Mouse (Mus musculus) lung, embryonic 14.5 days (tissue): ENCODE data around the gene Ankrd60. TPM values are rescaled to one million over a fixed set of nuclear protein-coding genes. Genes with fewer than 3 reads are reported as not detected.

ENCODE experiments used
- ATAC-seq: fragments of 200-750 bp; cut with Nextera tagmentation; 2 replicates; pipeline ENCODE4 v1.8.0; 2017; ENCODE audit warnings: mild to moderate bottlenecking, moderate TSS enrichment, moderate library complexity; ENCODE audit not compliant: insufficient read depth
- DNase-seq: peaks from one replicate; pipeline ENCODE4 v3.0.0-alpha.2; 2015
- H3K27ac ChIP-seq: fragments of 300-500 bp; sonication (generic); 2 replicates; pipeline ENCODE4 v1.5.1; 2014; ENCODE audit warnings: low read depth, mild to moderate bottlenecking, moderate library complexity
- H3K27me3 ChIP-seq: fragments of 300-500 bp; sonication (generic); 2 replicates; pipeline ENCODE4 v1.6.1; 2014; ENCODE audit warnings: low read length, control low read depth; ENCODE audit not compliant: insufficient read depth
- H3K36me3 ChIP-seq: fragments of 300-500 bp; sonication (generic); 2 replicates; pipeline ENCODE4 v1.6.1; 2014; ENCODE audit warnings: control low read depth; ENCODE audit not compliant: insufficient read depth
- H3K4me1 ChIP-seq: fragments of 300-500 bp; sonication (generic); 2 replicates; pipeline ENCODE4 v1.6.1; 2014; ENCODE audit warnings: antibody characterized with exemption, control low read depth; ENCODE audit not compliant: insufficient read depth
- H3K4me2 ChIP-seq: fragments of 300-500 bp; sonication (generic); 2 replicates; pipeline ENCODE4 v1.6.1; 2014; ENCODE audit warnings: mild to moderate bottlenecking
- H3K4me3 ChIP-seq: fragments of 300-500 bp; sonication (generic); 2 replicates; pipeline ENCODE4 v1.5.1; 2014; ENCODE audit warnings: low read depth, low read length
- H3K9ac ChIP-seq: fragments of 300-500 bp; sonication (generic); 2 replicates; pipeline ENCODE4 v1.6.1; 2014
- H3K9me3 ChIP-seq: fragments of 300-500 bp; sonication (generic); 2 replicates; pipeline ENCODE4 v1.6.1; 2016; ENCODE audit warnings: low read depth, low read length, control low read depth
- CTCF ChIP-seq: IDR thresholded peaks from 2 replicates; pipeline ENCODE4 v1.5.1; 2016; ENCODE audit warnings: antibody characterized with exemption, low read depth
- WGBS: fragments of 180-500 bp; shearing (Covaris S2); extraction: QIAGEN DNeasy Blood & Tissue Kit; methylation state at CpG from one replicate; pipeline ENCODE4 v1.1.7; 2014; 5-methylcytosine and 5-hydroxymethylcytosine counted together
- polyA plus RNA-seq: library from polyadenylated mRNA; unstranded; fragments of >200 nt; fragmentation: Nextera tagmentation; extraction: Ambion mirVana; gene quantifications from 2 replicates; pipeline ENCODE4 v1.2.1, GENCODE M21; 2014

Ankrd60 gene
- polyA plus RNA-seq, 1 experiment from 2014 or later = not detected

DNA sequence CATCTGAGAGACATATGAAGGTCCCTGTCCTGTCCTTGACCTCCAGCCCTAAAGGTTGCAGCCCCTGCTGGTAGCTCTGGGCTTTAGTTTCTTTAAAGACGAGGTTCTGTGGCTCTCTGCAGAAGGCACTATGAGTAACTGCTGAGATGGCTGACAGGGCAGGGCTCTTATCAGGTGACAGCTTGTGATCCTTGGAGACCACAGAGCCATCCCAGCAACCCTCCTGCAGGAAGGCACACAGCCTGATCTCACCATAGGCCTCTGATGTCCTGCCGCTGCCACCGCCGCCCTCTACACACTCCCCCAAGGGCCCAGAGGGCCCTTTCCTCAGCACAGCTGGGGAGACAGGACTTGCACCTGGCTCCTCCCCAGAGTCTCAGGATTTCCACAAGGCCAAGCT is 36.4 kb downstream of the Ankrd60 start:
- H3K4me3 ChIP-seq = no peak overlapping the region
- no peaks in the 10 kb centered on the region for H3K4me1 ChIP-seq
- no peaks in the 10 kb centered on the region for H3K27me3 ChIP-seq
- H3K4me2 ChIP-seq = no peak overlapping the region
- H3K27ac ChIP-seq = no peak overlapping the region
- no peaks in the 10 kb centered on the region for H3K9me3 ChIP-seq
- no peaks in the 10 kb centered on the region for H3K36me3 ChIP-seq
- DNase-seq = no peak
- WGBS = 56% methylated on average over 4 of the region's 4 CpGs
- no peak for ATAC-seq
- H3K9ac ChIP-seq = no peak overlapping the region
- TF ChIP-seq CTCF = no peak

DNA sequence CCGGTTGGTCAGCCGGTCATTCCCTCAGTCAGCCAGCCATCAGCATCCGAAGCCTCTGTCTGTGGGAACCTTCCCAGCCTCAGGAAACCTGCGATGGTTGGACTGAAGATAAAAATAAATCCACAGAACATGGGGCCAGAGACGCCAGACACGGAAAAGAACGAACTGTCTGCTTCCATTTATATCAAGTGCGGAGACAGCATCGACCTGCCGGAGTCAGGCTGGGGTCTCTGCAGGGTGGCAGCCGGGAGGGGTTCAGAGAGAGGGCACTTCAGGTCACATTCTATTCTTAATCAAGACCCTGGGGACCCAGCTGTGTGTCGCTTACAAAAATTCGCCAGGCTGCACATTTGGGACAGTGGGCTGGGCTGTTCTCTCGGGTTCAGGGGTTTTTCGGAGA is 38.4 kb downstream of the Ankrd60 start:
- ATAC-seq (no peak), DNase-seq (no peak)
- Histone ChIP-seq H3K4me1 (no peaks in the 10 kb centered on the region), H3K36me3 (no peaks in the 10 kb centered on the region), H3K4me2 (no peak overlapping the region), H3K9me3 (no peaks in the 10 kb centered on the region), H3K27me3 (no peaks in the 10 kb centered on the region), H3K4me3 (no peak overlapping the region), H3K27ac (no peak overlapping the region), H3K9ac (no peak overlapping the region)
- TF ChIP-seq CTCF = no peak
- WGBS = 35% methylated on average over 15 of the region's 15 CpGs

DNA sequence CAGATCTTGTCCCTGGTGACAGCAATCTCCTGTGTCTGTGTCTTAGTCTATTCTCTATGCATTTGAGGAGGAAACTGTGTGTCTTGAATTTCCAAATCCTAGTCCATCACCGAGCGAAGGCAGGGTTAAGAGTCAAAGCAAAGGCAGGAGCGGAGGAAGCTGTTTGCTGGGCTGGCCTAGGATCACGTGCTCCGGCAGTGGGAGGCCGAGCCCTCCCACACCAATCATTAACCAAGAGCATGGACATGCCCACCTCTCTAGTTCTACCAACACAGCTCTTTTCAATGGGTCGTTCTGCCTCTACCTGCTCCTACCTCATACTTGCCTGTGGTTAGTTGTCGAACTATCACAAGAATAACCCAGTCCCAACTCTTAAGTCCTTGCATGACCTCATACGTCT is 42.3 kb downstream of the Ankrd60 start:
- H3K27me3 ChIP-seq = no peaks in the 10 kb centered on the region
- no peak for TF ChIP-seq CTCF
- H3K4me3 ChIP-seq = no peak overlapping the region
- H3K9ac ChIP-seq = no peak overlapping the region
- no peaks in the 10 kb centered on the region for H3K9me3 ChIP-seq
- ATAC-seq (no peak), DNase-seq (no peak)
- no peaks in the 10 kb centered on the region for H3K36me3 ChIP-seq
- WGBS = 75% methylated on average over 9 of the region's 9 CpGs
- no peak overlapping the region for H3K27ac ChIP-seq
- no peaks in the 10 kb centered on the region for H3K4me1 ChIP-seq
- no peak overlapping the region for H3K4me2 ChIP-seq

DNA sequence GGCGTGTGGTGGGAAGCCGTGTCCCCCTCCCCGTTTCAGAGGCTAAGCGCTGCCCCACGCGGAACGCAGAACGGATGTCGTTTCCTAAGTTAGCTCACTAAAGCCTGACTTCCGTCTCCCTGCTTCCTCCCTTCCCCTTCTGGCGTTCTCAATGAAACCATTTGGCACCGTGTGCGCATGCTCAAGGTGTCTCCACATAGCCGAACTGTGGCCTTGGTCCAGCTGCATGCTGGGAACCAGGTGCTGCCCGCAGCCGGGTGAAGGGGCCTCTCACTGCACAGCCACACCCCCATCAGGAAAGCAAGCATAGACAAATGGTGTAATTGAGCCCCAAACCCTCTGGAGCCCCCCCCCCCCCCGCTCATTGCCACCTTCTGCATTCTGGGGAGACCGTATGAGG is 42.8 kb downstream of the Ankrd60 start:
- TF ChIP-seq CTCF = no peak
- no peak overlapping the region for H3K9ac ChIP-seq
- no peak overlapping the region for H3K27ac ChIP-seq
- 74% methylated on average over 18 of the region's 18 CpGs for WGBS
- DNase-seq = no peak
- H3K9me3 ChIP-seq = no peaks in the 10 kb centered on the region
- no peak for ATAC-seq
- no peaks in the 10 kb centered on the region for H3K27me3 ChIP-seq
- H3K4me2 ChIP-seq = no peak overlapping the region
- no peak overlapping the region for H3K4me3 ChIP-seq
- no peaks in the 10 kb centered on the region for H3K36me3 ChIP-seq
- H3K4me1 ChIP-seq = no peaks in the 10 kb centered on the region

DNA sequence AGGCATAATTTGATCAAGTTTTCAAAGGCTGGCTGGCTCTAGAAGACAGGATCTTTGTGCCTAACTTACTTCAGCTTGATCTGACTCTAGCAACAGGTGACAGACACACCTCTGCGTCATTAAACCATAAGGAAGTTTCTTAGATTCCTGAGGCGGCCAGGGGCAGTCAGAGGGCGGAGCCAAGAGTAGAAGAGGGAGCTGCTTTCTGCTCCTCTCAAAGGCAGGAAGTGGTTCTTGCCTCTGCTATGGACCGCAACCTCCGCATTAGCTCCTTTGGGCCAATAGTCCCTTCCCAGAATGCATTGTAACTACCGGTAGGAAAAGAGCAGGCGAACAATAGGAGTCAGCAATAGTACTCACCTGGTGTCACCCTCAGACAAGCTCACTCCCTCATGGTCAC is 43.6 kb downstream of the Ankrd60 start:
- Histone ChIP-seq H3K4me3 (no peak overlapping the region), H3K36me3 (no peaks in the 10 kb centered on the region), H3K27me3 (no peaks in the 10 kb centered on the region), H3K9ac (no peak overlapping the region), H3K4me2 (no peak overlapping the region), H3K27ac (no peak overlapping the region), H3K9me3 (no peaks in the 10 kb centered on the region), H3K4me1 (no peaks in the 10 kb centered on the region)
- no peak for ATAC-seq
- DNase-seq = no peak
- 67% methylated on average over 7 of the region's 7 CpGs for WGBS
- no peak for TF ChIP-seq CTCF

- Histone ChIP-seq H3K9ac (no peak overlapping the region), H3K4me3 (no peak overlapping the region), H3K36me3 (no peaks in the 10 kb centered on the region), H3K27ac (no peak overlapping the region), H3K9me3 (no peaks in the 10 kb centered on the region), H3K27me3 (no peaks in the 10 kb centered on the region), H3K4me1 (no peaks in the 10 kb centered on the region), H3K4me2 (no peak overlapping the region)
- TF ChIP-seq CTCF = no peak
- ATAC-seq = no peak
- 59% methylated on average over 15 of the region's 15 CpGs for WGBS
- no peak for DNase-seq
Observed at GRCm38 (mm10) chr2:173532711-173533462, 45.3 kb downstream of the Ankrd60 start.

DNA sequence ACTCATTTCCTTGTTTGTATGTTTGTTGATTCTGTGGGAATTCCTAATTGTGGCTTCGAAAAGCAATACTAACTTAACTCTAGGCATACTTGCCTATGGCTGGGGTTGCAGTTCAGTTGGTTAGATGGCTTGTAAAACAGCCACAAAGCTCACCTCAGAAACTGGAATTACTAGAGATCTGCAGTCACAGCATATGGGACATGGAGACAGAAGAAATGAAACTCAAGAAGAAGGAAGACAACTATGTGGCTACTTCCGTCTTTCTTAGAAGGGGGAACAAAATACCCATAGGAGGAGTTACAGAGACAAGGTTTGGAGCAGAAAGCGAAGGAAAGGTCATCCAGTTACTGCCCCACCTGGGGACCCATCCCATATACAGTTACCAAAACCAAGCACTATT is 49.7 kb downstream of the Ankrd60 start:
- no peak for DNase-seq
- Histone ChIP-seq H3K27me3 (no peaks in the 10 kb centered on the region), H3K4me2 (no peak overlapping the region), H3K4me3 (no peak overlapping the region), H3K9ac (no peak overlapping the region), H3K9me3 (no peaks in the 10 kb centered on the region), H3K4me1 (no peaks in the 10 kb centered on the region), H3K36me3 (no peaks in the 10 kb centered on the region), H3K27ac (no peak overlapping the region)
- WGBS = 77% methylated on average over 3 of the region's 3 CpGs
- ATAC-seq = no peak
- TF ChIP-seq CTCF = no peak

GRCm38 (mm10) chr2:173522376-173522775 is 55.8 kb downstream of the Ankrd60 start, which contains the start of gene 1700021F07Rik:
Gene 1700021F07Rik (plus strand): TSS chr2:173522586.
- Histone ChIP-seq H3K27ac (no peak within 1 kb of the TSS), H3K27me3 (no peaks in the 10 kb centered on the region), H3K9ac (no peak within 1 kb of the TSS), H3K4me3 (no peak within 1 kb of the TSS), H3K4me2 (no peak within 1 kb of the TSS), H3K4me1 (no peaks in the 10 kb centered on the region), H3K36me3 (no peaks in the 10 kb centered on the region), H3K9me3 (no peaks in the 10 kb centered on the region)
- TF ChIP-seq CTCF = no peak
- DNase-seq = no peak
- no peak for ATAC-seq
- WGBS = 87% methylated on average over 18 of the region's 18 CpGs

Other genes starting within 250 kb of the Ankrd60 start
- not detected in 2 replicates for gene 1700021F07Rik, start 55.8 kb downstream of the Ankrd60 start, polyA plus RNA-seq
- 34.1 and 34.7 TPM in 2 replicates for gene Rab22a, start 81.4 kb upstream of the Ankrd60 start, polyA plus RNA-seq
- not detected in 2 replicates for gene 1700010B08Rik, start 141.1 kb upstream of the Ankrd60 start, polyA plus RNA-seq
- 8.8 and 13.1 TPM in 2 replicates for gene Vapb, start 159.1 kb upstream of the Ankrd60 start, polyA plus RNA-seq